Mouse (Mus musculus) liver, adult 2 months (tissue): ENCODE data around the gene Ttc39a.

Experiments
- CTCF ChIP-seq: fragments of 200-500 bp; IDR thresholded peaks from 2 replicates; pipeline ENCODE4 v1.5.1; 2011; ENCODE audit warnings: low read depth, low read length, control low read depth
- POLR2A ChIP-seq: fragments of 200-500 bp; IDR thresholded peaks from 2 replicates; pipeline ENCODE4 v1.6.1; 2011; ENCODE audit warnings: low read length, control low read depth; ENCODE audit not compliant: insufficient read depth; ENCODE audit errors: extremely low read depth

DNA sequence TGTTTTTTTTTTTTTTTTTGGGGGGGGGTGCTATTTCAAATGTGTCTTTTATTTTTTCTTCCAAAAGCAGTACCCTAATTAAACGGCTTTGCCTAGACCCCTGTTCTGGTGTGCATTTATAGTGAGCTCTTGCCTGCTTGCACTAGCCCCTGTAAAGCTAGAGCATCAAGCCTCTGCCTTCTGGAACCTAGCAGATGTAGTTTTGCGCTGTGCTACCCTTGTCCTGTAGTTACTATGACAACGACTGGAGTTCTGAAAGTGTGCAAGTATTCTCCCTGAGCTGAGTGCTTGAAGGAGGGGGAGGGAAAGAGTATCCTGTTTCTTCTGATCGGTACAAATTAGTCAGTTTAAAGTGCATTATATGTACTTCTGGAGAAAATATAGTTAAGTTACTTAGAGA is 20.8 kb upstream of the Ttc39a start:
- TF ChIP-seq CTCF (no peak), POLR2A (no peak)
